Mouse (Mus musculus) intestine, embryonic 16.5 days (tissue): ENCODE measurements around the gene Ppp4r4. TPM values are rescaled to one million over a fixed set of nuclear protein-coding genes. Genes with fewer than 3 reads are reported as not detected.

Experiments
- ATAC-seq: fragments of 200-750 bp; cut with Nextera tagmentation; 2 replicates; pipeline ENCODE4 v1.8.0; 2017; ENCODE audit warnings: moderate TSS enrichment, moderate library complexity
- H3K27ac ChIP-seq: fragments of 300-500 bp; sonication (generic); 2 replicates; pipeline ENCODE4 v1.5.1; 2014; ENCODE audit warnings: mild to moderate bottlenecking, low read length
- H3K27me3 ChIP-seq: fragments of 300-500 bp; sonication (generic); replicated peaks from 2 replicates; pipeline ENCODE4 v1.6.1; 2014; ENCODE audit warnings: low read length, control low read depth, mixed read lengths; ENCODE audit not compliant: control insufficient read depth, insufficient read depth
- H3K36me3 ChIP-seq: fragments of 300-500 bp; sonication (generic); 2 replicates; pipeline ENCODE4 v1.6.1; 2014; ENCODE audit warnings: low read length, control low read depth; ENCODE audit not compliant: control insufficient read depth, insufficient read depth
- H3K4me1 ChIP-seq: fragments of 300-500 bp; sonication (generic); 2 replicates; pipeline ENCODE4 v1.6.1; 2014; ENCODE audit warnings: low read length, control low read depth, mixed read lengths; ENCODE audit not compliant: control insufficient read depth, insufficient read depth
- H3K4me2 ChIP-seq: fragments of 300-500 bp; sonication (generic); 2 replicates; pipeline ENCODE4 v1.6.1; 2014; ENCODE audit warnings: low read depth, low read length, control low read depth
- H3K4me3 ChIP-seq: fragments of 300-500 bp; sonication (generic); 2 replicates; pipeline ENCODE4 v1.5.1; 2014; ENCODE audit warnings: mild to moderate bottlenecking, low read length
- H3K9ac ChIP-seq: fragments of 300-500 bp; sonication (generic); 2 replicates; pipeline ENCODE4 v1.6.1; 2014; ENCODE audit warnings: low read depth, low read length
- H3K9me3 ChIP-seq: fragments of 300-500 bp; sonication (generic); 2 replicates; pipeline ENCODE4 v1.6.1; 2016; ENCODE audit warnings: low read length, control low read depth; ENCODE audit not compliant: control insufficient read depth
- WGBS: fragments of 180-500 bp; shearing (Covaris S2); extraction: QIAGEN DNeasy Blood & Tissue Kit; methylation state at CpG from one replicate; pipeline ENCODE4 v1.1.7; 2014; 5-methylcytosine and 5-hydroxymethylcytosine counted together
- polyA plus RNA-seq: library from polyadenylated mRNA; unstranded; fragments of >200 nt; fragmentation: Nextera tagmentation; extraction: Ambion mirVana; gene quantifications from 2 replicates; pipeline ENCODE4 v1.2.1, GENCODE M21; 2015

The Ppp4r4 gene
- polyA plus RNA-seq, 1 experiment from 2014 or later, result 0.76 TPM

- Histone ChIP-seq H3K27me3 (no peaks in the 10 kb centered on the region), H3K27ac (no peak overlapping the region), H3K9ac (no peak overlapping the region), H3K4me1 (no peaks in the 10 kb centered on the region), H3K36me3 (no peaks in the 10 kb centered on the region), H3K4me2 (no peak overlapping the region), H3K9me3 (no peaks in the 10 kb centered on the region), H3K4me3 (no peak overlapping the region)
- no peak for ATAC-seq
- WGBS, result 64% methylated on average over 5 of the region's 5 CpGs
Observed at GRCm38 (mm10) chr12:103498768-103499167, 33.3 kb upstream of the Ppp4r4 start.

GRCm38 (mm10) chr12:103499261-103499660 is 32.8 kb upstream of the Ppp4r4 start:
- no peaks in the 10 kb centered on the region for H3K27me3 ChIP-seq
- H3K9me3 ChIP-seq, result no peaks in the 10 kb centered on the region
- no peak overlapping the region for H3K4me3 ChIP-seq
- H3K9ac ChIP-seq, result no peak overlapping the region
- peaks cover 4% of the 10 kb centered on the region for H3K4me1 ChIP-seq
- H3K27ac ChIP-seq, result no peak overlapping the region
- ATAC-seq, result no peak
- WGBS, result 76% methylated on average over 2 of the region's 2 CpGs
- H3K4me2 ChIP-seq, result no peak overlapping the region
- no peaks in the 10 kb centered on the region for H3K36me3 ChIP-seq

- Histone ChIP-seq H3K4me3 (no peak overlapping the region), H3K36me3 (no peaks in the 10 kb centered on the region), H3K9ac (no peak overlapping the region), H3K4me1 (peaks cover 6% of the 10 kb centered on the region), H3K9me3 (no peaks in the 10 kb centered on the region), H3K27me3 (no peaks in the 10 kb centered on the region), H3K27ac (no peak overlapping the region), H3K4me2 (no peak overlapping the region)
- peak; percentile 13; the same call in 1 of the 2 replicates for ATAC-seq
- 82% methylated on average over 3 of the region's 3 CpGs for WGBS
Observed at GRCm38 (mm10) chr12:103503300-103503699, 28.8 kb upstream of the Ppp4r4 start.

GRCm38 (mm10) chr12:103504402-103504801 is 27.7 kb upstream of the Ppp4r4 start:
- H3K9ac ChIP-seq, result no peak overlapping the region
- peak; percentile 76 for ATAC-seq
- no peak overlapping the region for H3K27ac ChIP-seq
- H3K4me1 ChIP-seq, result peaks cover 6% of the 10 kb centered on the region
- H3K36me3 ChIP-seq, result no peaks in the 10 kb centered on the region
- H3K4me3 ChIP-seq, result no peak overlapping the region
- 69% methylated on average over 3 of the region's 3 CpGs for WGBS
- H3K27me3 ChIP-seq, result no peaks in the 10 kb centered on the region
- no peaks in the 10 kb centered on the region for H3K9me3 ChIP-seq
- no peak overlapping the region for H3K4me2 ChIP-seq

GRCm38 (mm10) chr12:103508346-103508745 is 23.7 kb upstream of the Ppp4r4 start:
- Histone ChIP-seq H3K4me3 (no peak overlapping the region), H3K4me1 (peaks cover 6% of the 10 kb centered on the region), H3K27ac (no peak overlapping the region), H3K36me3 (no peaks in the 10 kb centered on the region), H3K9ac (no peak overlapping the region), H3K4me2 (no peak overlapping the region), H3K9me3 (no peaks in the 10 kb centered on the region), H3K27me3 (no peaks in the 10 kb centered on the region)
- no peak for ATAC-seq
- 76% methylated on average over 4 of the region's 4 CpGs for WGBS

- Histone ChIP-seq H3K9me3 (no peaks in the 10 kb centered on the region), H3K4me3 (no peak overlapping the region), H3K4me1 (no peaks in the 10 kb centered on the region), H3K9ac (no peak overlapping the region), H3K27me3 (no peaks in the 10 kb centered on the region), H3K27ac (no peak overlapping the region), H3K4me2 (no peak overlapping the region), H3K36me3 (no peaks in the 10 kb centered on the region)
- 91% methylated on average over 8 of the region's 8 CpGs for WGBS
- no peak for ATAC-seq
Observed at GRCm38 (mm10) chr12:103509893-103510292, 22.2 kb upstream of the Ppp4r4 start.

- Histone ChIP-seq H3K4me2 (no peak overlapping the region), H3K27ac (no peak overlapping the region), H3K27me3 (no peaks in the 10 kb centered on the region), H3K4me1 (no peaks in the 10 kb centered on the region), H3K4me3 (no peak overlapping the region), H3K9me3 (no peaks in the 10 kb centered on the region), H3K9ac (no peak overlapping the region), H3K36me3 (no peaks in the 10 kb centered on the region)
- ATAC-seq, result no peak
- 56% methylated on average over 2 of the region's 2 CpGs for WGBS
Observed at GRCm38 (mm10) chr12:103511586-103511985, 20.5 kb upstream of the Ppp4r4 start.

GRCm38 (mm10) chr12:103513039-103513438 is 19.0 kb upstream of the Ppp4r4 start:
- Histone ChIP-seq H3K4me1 (no peaks in the 10 kb centered on the region), H3K9ac (no peak overlapping the region), H3K27me3 (no peaks in the 10 kb centered on the region), H3K9me3 (no peaks in the 10 kb centered on the region), H3K36me3 (no peaks in the 10 kb centered on the region), H3K4me3 (no peak overlapping the region), H3K27ac (no peak overlapping the region), H3K4me2 (no peak overlapping the region)
- 61% methylated on average over 2 of the region's 2 CpGs for WGBS
- no peak for ATAC-seq

- no peak overlapping the region for H3K4me3 ChIP-seq
- no peak for ATAC-seq
- H3K9me3 ChIP-seq, result no peaks in the 10 kb centered on the region
- no peak overlapping the region for H3K4me2 ChIP-seq
- WGBS, result 44% methylated on average over 4 of the region's 4 CpGs
- no peaks in the 10 kb centered on the region for H3K27me3 ChIP-seq
- no peak overlapping the region for H3K9ac ChIP-seq
- H3K27ac ChIP-seq, result no peak overlapping the region
- no peaks in the 10 kb centered on the region for H3K36me3 ChIP-seq
- no peaks in the 10 kb centered on the region for H3K4me1 ChIP-seq
Observed at GRCm38 (mm10) chr12:103513451-103513871, 18.6 kb upstream of the Ppp4r4 start.

- WGBS, result 73% methylated on average over 3 of the region's 3 CpGs
- Histone ChIP-seq H3K9me3 (no peaks in the 10 kb centered on the region), H3K4me2 (no peak overlapping the region), H3K36me3 (no peaks in the 10 kb centered on the region), H3K4me1 (no peaks in the 10 kb centered on the region), H3K9ac (no peak overlapping the region), H3K27ac (no peak overlapping the region), H3K4me3 (no peak overlapping the region), H3K27me3 (no peaks in the 10 kb centered on the region)
- ATAC-seq, result no peak
Observed at GRCm38 (mm10) chr12:103514354-103514753, 17.7 kb upstream of the Ppp4r4 start.
